Mouse (Mus musculus): ENCODE measurements around the gene Atg9b.

Gene Atg9b

GRCm38 (mm10) chr5:24350531-24351250 is 41.3 kb downstream of the Atg9b start:
- in situ Hi-C loops (cut with MboI, MseI), result no loop called here

- in situ Hi-C loops (cut with MboI, MseI), result no loop called here
Measured at GRCm38 (mm10) chr5:24350073-24350472, 41.9 kb downstream of the Atg9b start.

DNA sequence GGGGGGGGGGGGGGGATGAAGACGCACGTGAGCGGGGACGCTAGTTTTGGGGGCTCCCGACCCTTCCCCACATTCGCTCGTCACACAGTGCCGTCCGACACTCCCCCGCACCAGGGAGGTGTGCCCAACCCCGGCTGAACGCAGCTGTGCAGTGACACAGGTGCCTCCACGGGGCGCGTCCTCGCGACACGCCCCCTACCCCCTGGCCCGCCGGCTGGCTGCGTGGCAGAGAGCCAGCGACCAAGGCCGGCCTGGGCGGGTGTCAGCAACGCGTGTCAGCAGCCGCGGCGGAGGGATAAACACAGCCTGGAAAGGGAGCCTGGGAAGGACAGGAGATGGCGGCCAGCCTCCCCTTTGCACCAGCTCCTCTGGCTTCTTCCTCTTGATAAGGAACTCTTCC is 43.4 kb downstream of the Atg9b start:
- in situ Hi-C loops (cut with MboI, MseI), result no loop called here

- in situ Hi-C loops (cut with MboI, MseI), result no loop called here
Measured at GRCm38 (mm10) chr5:24348128-24348527, 43.8 kb downstream of the Atg9b start.

DNA sequence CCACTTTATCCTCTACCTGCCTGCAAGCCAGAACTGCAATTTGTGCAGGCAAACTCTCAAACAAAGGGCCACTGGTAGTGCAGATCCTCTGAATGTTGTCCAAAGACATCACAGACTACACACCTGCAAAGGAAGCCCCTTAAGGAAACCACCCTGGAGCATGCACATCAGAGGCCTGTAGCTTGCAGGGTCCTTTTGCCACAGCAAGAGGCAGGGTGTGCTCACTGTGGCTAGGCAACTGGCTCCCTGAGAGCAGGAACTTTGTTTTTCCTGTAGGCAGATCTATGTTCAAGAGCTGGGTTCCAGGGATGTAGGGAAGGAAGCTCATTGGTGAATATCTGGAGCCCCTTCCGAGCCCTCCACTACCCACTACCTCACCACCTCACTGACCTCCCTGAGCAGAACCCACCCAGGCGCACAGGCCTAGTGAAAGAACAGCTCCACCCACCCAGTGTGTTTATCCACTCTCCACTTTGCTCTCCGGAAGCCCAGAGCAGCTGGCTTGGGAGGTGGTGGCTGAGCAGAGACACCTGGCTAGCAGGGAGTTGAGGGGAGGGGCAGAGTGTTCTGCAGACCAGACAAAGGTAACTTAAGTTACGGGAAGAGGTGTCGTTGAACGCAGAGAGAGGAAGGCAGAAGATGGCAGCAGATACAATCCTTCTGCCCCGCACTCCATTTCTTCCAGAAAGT is 44.6 kb downstream of the Atg9b start:
- in situ Hi-C loops (cut with MboI, MseI), result no loop called here

DNA sequence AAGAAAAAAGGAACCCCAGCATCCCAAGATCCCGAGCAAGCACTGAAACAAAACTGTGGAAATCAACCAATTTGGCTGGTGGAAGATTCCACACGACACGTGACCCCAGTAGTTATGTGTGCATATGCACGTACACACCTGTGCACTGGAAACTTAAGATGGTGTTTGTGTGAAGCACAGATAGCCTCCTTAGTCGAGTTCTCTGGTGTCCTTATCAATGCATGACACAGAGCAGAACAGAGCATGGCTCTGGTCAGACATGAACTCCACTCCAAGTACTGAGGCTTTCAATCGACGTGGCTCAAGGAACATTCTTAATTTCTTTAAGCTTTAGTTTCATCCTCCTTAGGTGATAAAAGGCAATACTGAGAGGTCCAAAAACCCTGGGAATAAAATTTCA is 45.6 kb downstream of the Atg9b start:
- in situ Hi-C loops (cut with MboI, MseI), result no loop called here

DNA sequence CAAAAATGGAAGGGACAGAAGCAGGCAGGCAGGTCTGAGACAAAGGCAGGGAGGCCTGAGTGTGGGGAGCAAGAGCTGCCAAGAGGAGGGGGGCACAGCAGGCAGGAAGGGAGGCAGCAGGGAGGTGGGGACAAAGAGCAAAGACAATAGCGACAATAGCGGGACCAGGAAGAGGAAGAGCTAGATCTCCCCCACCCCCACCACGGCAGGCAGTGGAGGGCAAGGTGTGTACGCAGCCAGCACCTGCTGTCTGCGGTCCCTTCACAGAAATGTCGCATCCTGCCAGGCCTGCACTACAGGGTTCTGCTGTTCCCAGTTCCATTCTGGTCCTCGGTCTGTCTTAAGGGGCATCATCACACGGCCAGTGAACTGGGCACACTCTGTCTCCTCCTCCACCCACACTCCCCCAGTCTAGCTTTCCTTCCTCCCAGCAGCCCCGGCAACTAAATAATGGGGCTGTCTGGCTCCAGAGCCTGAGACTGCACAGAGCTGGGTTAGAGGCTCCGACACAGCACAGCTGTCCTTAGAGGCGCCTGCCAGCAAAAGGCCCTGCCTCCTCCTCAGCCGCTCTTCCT is 47.4 kb downstream of the Atg9b start:
- in situ Hi-C loops (cut with MboI, MseI), result loop anchor here (5.0 kb wide), 1 partner anchor 67 kb away; no protein-coding TSS in a partner anchor

GRCm38 (mm10) chr5:24343977-24344436 is 47.9 kb downstream of the Atg9b start:
- in situ Hi-C loops (cut with MboI, MseI), result loop anchor here (5.0 kb wide), 1 partner anchor 67 kb away; no protein-coding TSS in a partner anchor

- in situ Hi-C loops (cut with MboI, MseI), result loop anchor here (5.0 kb wide), 1 partner anchor 66 kb away; no protein-coding TSS in a partner anchor
Measured at GRCm38 (mm10) chr5:24343379-24343778, 48.6 kb downstream of the Atg9b start.

DNA sequence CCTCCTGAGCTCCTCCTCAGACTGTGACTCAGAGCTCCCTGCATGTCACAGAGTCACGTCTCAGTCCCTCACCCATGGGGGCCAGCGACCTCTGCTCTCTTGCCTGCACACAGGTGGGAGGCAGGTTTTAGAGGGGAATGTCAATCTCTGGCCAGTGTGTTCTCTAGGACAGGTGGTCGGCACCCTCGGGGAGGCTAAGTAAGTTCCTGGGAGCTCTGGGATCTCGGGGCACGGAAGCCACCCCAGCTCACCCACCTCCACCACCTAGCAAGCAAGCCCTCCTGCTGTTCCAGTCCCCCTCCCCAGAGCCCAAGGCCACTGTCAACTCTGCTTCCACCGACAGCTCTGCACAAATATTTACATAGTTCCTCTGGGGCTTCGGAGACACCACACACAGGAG is 49.0 kb downstream of the Atg9b start:
- in situ Hi-C loops (cut with MboI, MseI), result loop anchor here (5.0 kb wide), 1 partner anchor 66 kb away; no protein-coding TSS in a partner anchor

GRCm38 (mm10) chr5:24342205-24342963 is 49.6 kb downstream of the Atg9b start:
- in situ Hi-C loops (cut with MboI, MseI), result loop anchor here (5.0 kb wide), 1 partner anchor 65 kb away; no protein-coding TSS in a partner anchor

DNA sequence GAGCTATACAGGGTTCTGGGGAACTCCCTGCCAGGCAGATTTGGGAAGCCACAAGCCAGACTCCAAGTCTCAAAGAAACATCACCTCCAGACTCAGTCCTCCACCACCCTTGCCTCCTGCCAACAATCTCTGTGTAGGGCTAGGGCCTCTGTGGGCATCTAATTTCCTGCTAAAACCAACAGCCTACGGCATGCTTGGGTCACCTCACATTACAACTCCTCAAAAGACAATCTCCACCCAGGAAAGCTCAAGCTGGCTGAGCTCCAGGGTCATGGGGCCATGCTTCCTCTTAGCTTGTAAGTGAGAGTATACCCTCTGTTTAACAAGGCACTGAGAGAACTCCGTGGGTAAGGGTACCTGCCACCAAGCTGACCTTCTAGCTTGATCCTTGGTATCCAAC is 54.1 kb downstream of the Atg9b start:
- in situ Hi-C loops (cut with MboI, MseI), result no loop called here

DNA sequence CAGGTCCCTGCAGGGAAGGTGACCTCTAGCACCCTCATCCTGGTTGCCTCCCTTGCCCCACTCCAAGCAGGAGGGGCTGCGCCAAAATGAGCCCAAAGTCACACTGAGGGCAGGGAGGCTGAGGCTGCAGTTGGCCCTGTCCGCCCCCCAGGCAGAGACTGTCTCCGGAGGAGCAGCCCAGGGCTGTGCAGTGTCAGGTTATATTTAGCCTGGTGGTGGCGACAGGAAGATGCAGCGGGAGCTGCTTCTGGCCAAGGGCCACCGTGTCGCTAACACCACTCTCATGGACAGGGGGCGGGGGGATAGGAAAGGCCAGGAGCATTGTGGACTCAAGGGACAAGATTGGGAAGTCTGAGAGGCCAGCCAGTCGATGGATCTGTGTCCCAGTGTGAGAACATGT is 54.6 kb downstream of the Atg9b start:
- in situ Hi-C loops (cut with MboI, MseI), result no loop called here

GRCm38 (mm10) chr5:24335888-24336511 is 55.9 kb downstream of the Atg9b start:
- in situ Hi-C loops (cut with MboI, MseI), result no loop called here

DNA sequence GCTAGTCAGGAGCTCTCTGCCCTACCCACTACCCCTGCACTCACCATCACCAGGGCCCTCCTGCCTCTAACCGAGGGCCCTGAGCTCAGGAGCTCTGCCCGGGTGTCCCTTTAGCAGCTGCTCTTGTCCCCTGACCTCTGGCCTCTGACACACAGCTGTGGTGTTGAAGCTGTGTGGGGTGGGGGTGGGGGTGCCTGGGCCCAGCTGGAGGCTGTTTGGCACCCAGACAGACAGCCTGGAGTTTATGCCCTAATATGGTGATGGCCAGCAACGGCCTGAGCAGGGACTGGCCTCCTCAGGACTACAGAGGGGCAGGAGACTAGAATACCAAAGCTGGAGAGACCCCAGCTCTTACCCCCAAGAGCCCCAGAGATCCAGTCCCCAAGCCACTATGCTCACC is 57.2 kb downstream of the Atg9b start:
- in situ Hi-C loops (cut with MboI, MseI), result no loop called here
